Mouse (Mus musculus) kidney, adult 2 months (tissue): ENCODE data around the gene Nckipsd. TPM values are rescaled to one million over a fixed set of nuclear protein-coding genes. Genes with fewer than 3 reads are reported as not detected.

ENCODE experiments used
- DNase-seq: peaks from one replicate; pipeline ENCODE4 v3.0.0; 2021
- H3K27ac ChIP-seq: fragments of 200-500 bp; 2 replicates; pipeline ENCODE4 v1.5.1; 2012; ENCODE audit warnings: low read depth, low read length, control low read depth, inconsistent platforms; ENCODE audit not compliant: insufficient read depth
- H3K27me3 ChIP-seq: fragments of 200-500 bp; replicated peaks from 2 replicates; pipeline ENCODE4 v1.6.1; 2012; ENCODE audit warnings: mild to moderate bottlenecking, moderate library complexity, low read length, inconsistent platforms; ENCODE audit not compliant: control insufficient read depth, insufficient read depth
- H3K36me3 ChIP-seq: fragments of 200-500 bp; 2 replicates; pipeline ENCODE4 v1.6.1; 2012; ENCODE audit warnings: mild to moderate bottlenecking, moderate library complexity, low read length, inconsistent platforms; ENCODE audit not compliant: control insufficient read depth, insufficient read depth
- H3K4me1 ChIP-seq: fragments of 200-500 bp; 2 replicates; pipeline ENCODE4 v1.6.1; 2011; ENCODE audit warnings: low read length; ENCODE audit not compliant: control insufficient read depth, insufficient read depth
- H3K4me3 ChIP-seq: fragments of 200-500 bp; 2 replicates; pipeline ENCODE4 v1.5.1; 2011; ENCODE audit warnings: mild to moderate bottlenecking, low read depth, low read length, control low read depth; ENCODE audit not compliant: insufficient read depth
- CTCF ChIP-seq: fragments of 200-500 bp; conservative IDR thresholded peaks from 2 replicates; pipeline ENCODE4 v1.5.1; 2011; ENCODE audit warnings: low read depth, mild to moderate bottlenecking, control low read depth, low read length, moderate library complexity, mixed read lengths; ENCODE audit not compliant: insufficient read depth, insufficient read length
- POLR2A ChIP-seq: fragments of 200-500 bp; IDR thresholded peaks from one replicate; pipeline ENCODE4 v1.6.1; 2011; ENCODE audit warnings: low read depth, low read length, control low read depth
- WGBS: fragments of 180-500 bp; shearing (Covaris S2); methylation state at CpG from one replicate; pipeline ENCODE4 v1.1.7; 2018; 5-methylcytosine and 5-hydroxymethylcytosine counted together
- polyA plus RNA-seq: library from polyadenylated mRNA; depleted of rRNA; stranded (reverse); fragments of >200 nt; gene quantifications from 2 replicates; pipeline ENCODE4 v1.2.3, GENCODE M21; 2012

Gene Nckipsd
- polyA plus RNA-seq, 1 experiment: 19.1 TPM

DNA sequence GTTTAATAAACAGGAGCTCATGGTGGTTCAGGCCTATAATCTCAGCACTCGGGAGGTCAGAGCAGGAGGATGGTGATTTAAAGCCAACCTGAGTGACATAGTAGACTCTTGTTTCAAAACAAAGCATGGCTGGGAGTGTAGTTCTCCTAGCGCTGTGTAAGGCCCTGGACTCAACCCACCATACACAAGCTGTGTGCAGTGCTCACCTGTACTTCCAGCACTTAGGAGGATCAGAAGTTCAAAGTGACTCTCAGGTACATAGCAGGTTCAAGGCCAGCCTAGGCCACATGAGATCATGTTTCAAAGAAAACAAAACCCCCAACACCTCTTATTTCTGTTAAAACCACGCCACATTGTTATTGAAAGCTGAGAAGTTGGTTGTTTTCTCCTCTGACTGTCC lies 19.5 kb upstream of the Nckipsd start:
- Histone ChIP-seq H3K36me3 (no peaks in the 10 kb centered on the region), H3K4me1 (peaks cover 64% of the 10 kb centered on the region), H3K4me3 (no peak overlapping the region), H3K27ac (no peak overlapping the region), H3K27me3 (no peaks in the 10 kb centered on the region)
- 47% methylated on average over 3 of the region's 3 CpGs for WGBS
- DNase-seq: no peak
- TF ChIP-seq POLR2A (no peak), CTCF (no peak)

DNA sequence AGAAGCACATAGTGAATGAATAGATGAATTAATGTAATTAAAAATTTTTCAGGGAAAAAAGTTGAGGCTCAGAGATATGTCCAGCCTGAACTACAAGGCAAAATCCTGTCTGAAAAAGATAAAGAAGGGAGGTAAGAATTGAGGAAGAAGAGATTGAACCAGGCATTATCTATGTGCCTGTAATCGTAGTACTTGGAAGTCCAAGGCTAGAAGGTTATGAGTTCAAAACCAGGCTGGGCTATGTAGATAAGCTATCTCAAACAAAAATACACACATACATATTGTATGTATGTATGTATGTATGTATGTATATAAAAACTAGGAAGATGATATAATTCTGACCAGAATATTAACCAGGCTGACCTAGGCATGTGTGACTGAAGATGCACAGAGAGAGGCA lies 15.9 kb upstream of the Nckipsd start:
- no peak overlapping the region for H3K4me3 ChIP-seq
- H3K27ac ChIP-seq: peak overlapping the region; percentile 63; the same call in 1 of the 2 replicates
- no peaks in the 10 kb centered on the region for H3K27me3 ChIP-seq
- TF ChIP-seq POLR2A: no peak
- no peak for TF ChIP-seq CTCF
- H3K4me1 ChIP-seq: peaks cover 61% of the 10 kb centered on the region
- peaks cover under 1% of the 10 kb centered on the region; the same call in 1 of the 2 replicates for H3K36me3 ChIP-seq
- no peak for DNase-seq
- 74% methylated on average over 1 of the region's 1 CpGs for WGBS

DNA sequence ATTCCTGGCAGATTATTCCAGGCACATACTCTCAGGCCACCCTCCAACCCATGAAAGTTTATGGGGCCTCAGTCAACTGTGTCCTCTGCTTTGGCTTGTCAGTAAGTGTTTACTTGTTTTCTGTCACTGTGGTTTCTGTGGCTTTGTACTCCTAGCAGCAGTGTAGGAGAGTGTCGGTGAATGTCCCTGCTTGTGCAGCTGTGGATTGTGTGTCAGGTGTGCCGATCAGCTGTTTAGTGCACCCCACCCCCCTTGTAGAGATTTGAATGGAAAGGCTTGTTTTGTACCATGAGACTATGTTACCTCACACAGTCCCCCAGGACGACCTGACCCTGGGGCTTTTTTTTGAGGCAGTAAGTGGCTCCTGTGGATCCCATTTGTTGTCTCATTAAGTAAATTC lies 15.4 kb upstream of the Nckipsd start:
- H3K27me3 ChIP-seq: no peaks in the 10 kb centered on the region
- peaks cover 59% of the 10 kb centered on the region for H3K4me1 ChIP-seq
- TF ChIP-seq CTCF: no peak
- TF ChIP-seq POLR2A: no peak
- WGBS: 20% methylated on average over 3 of the region's 3 CpGs
- DNase-seq: no peak
- peaks cover 2% of the 10 kb centered on the region; the same call in 1 of the 2 replicates for H3K36me3 ChIP-seq
- peak overlapping the region; percentile 63; the same call in 1 of the 2 replicates for H3K27ac ChIP-seq
- no peak overlapping the region for H3K4me3 ChIP-seq

DNA sequence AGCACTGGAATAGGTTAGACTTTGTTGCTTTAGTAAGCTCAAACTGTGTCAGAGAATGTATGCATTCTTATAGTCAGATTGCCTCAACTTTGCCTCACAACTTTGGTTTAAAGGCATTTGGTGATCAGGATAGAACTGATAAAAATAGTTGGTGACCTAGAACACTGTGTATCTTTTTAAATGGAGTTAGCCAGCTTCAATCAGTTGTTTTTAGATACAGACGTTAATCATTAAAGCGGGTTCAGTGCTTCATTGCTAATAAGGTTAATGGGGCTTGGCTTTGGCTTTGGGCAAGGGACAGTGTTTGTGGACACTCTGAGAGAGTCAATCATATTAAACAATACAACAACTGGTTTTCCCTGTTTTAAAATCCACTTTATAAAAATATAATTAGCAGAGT lies 12.9 kb upstream of the Nckipsd start:
- Histone ChIP-seq H3K27me3 (no peaks in the 10 kb centered on the region), H3K4me1 (peaks cover 46% of the 10 kb centered on the region), H3K4me3 (no peak overlapping the region), H3K36me3 (peaks cover 6% of the 10 kb centered on the region; the same call in 1 of the 2 replicates), H3K27ac (peak overlapping the region; percentile 91)
- TF ChIP-seq CTCF (no peak), POLR2A (no peak)
- WGBS: 28% methylated on average over 2 of the region's 2 CpGs
- DNase-seq: peak; percentile 82

DNA sequence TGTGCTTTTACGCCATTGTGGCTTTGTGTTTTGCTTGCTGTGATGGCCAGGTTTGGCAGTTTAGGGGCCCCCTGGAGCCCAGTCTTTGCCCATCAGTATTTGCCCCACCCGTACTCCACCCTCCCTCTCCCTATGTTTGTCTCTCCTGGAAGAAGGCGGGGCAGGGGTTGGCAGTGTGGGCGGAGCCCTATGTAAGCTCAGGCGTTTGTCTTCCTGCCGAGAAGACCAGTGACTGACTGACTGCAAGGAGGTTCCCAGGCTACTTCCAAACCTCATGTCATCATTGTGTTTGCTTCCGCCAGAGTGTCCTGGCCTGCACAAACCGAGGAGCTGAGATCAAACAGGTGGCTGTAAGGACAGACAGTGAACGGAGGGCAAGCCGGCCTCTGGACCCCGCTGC lies 12.4 kb upstream of the Nckipsd start:
- Histone ChIP-seq H3K36me3 (peaks cover 6% of the 10 kb centered on the region; the same call in 1 of the 2 replicates), H3K27ac (peak overlapping the region; percentile 50), H3K27me3 (no peaks in the 10 kb centered on the region), H3K4me1 (peaks cover 43% of the 10 kb centered on the region), H3K4me3 (peak overlapping the region; percentile 54)
- no peak for TF ChIP-seq POLR2A
- TF ChIP-seq CTCF: no peak
- DNase-seq: peak; percentile 90
- WGBS: 15% methylated on average over 11 of the region's 11 CpGs

DNA sequence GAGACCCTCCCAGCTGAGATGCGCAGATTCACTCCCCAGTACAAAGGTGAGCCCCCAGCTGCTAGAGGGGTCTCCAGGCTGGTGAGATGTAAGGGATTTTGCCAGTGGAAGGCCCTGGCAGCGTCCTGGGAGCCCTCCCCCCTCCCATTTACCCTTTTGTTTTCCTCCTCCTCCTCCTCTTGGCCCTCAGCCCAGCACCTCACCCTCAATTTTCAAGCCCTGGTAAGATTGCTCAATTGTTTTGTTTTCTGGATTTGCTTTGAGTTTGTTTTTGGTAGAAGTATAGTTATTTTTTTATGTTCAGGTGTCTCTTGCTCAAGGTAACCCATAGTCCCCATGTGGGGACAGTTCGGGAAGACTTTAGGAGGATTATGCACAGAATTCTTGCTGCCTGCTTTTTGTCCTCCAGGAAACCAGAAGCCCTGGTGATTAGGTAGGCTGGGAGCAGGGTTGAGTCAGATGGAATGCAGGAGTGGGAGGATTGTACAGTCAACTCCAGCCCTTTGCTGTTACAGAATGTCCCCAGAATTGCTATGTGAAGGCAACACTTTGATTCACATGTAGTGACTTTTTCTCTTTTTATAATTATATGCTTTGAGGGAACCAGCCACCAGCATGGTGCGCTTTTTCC lies 11.7 kb upstream of the Nckipsd start:
- 44% methylated on average over 4 of the region's 4 CpGs for WGBS
- peak overlapping the region; percentile 54 for H3K4me3 ChIP-seq
- peak; percentile 44 for DNase-seq

DNA sequence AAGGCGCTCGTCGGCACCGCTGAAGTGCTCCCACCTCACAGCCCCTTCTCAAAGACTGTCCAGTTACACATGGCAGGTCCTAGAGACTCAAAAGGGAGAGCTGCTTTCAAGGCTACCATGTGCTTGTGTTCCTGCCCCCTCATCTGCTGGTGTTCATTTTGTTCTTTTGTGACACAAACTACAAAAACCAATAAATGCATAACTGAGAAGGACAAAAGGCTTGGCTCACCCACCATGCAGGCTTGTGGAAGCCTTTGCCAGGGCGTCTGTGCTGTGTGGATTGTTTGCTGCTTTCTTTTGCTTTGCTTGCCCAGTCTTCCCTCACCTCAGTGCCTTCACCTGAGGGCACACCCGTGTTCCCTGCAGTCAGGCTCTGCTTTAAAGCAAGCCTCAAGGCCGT lies 10.7 kb upstream of the Nckipsd start:
- Histone ChIP-seq H3K36me3 (peaks cover 8% of the 10 kb centered on the region; the same call in 1 of the 2 replicates), H3K4me1 (peaks cover 30% of the 10 kb centered on the region), H3K4me3 (peak overlapping the region; percentile 18), H3K27ac (peak overlapping the region; percentile 18), H3K27me3 (no peaks in the 10 kb centered on the region)
- TF ChIP-seq POLR2A (no peak), CTCF (no peak)
- 63% methylated on average over 7 of the region's 7 CpGs for WGBS
- no peak for DNase-seq

More for the DNA sequence above, 11.7 kb upstream of the Nckipsd start:
- H3K36me3 ChIP-seq: peaks cover 8% of the 10 kb centered on the region; the same call in 1 of the 2 replicates
- H3K27ac ChIP-seq: peak overlapping the region; percentile 50
- TF ChIP-seq POLR2A: no peak
- TF ChIP-seq CTCF: no peak
- peaks cover 38% of the 10 kb centered on the region for H3K4me1 ChIP-seq
- H3K27me3 ChIP-seq: no peaks in the 10 kb centered on the region

DNA sequence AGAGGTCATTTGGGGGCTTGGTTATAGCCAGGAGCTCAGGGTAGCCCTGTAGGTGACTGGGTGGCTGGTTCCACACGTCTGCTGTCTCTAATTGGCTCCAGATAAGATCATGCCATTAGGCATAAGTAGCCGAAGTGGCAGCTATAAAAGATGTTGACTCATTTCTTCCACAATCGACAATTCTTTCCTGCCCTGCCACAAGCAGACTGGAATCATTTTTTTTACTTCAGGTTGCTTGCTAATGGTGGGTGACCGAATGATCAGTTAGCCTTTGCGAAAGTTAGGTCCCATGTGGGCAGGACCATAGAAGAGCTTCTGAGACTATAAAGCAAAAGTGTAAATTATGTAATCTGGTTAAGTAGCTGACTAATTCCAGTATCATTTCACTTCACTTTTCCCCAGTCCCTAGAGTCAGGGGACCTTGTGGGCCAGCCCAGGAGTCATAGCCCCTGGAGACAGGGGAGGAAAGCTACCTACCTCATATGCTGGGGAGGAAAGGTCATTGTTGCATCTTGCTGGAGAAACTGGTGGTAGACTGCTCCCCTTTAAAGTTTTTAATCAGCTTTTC lies 9.6 kb upstream of the Nckipsd start:
- no peak for DNase-seq
- Histone ChIP-seq H3K4me1 (peaks cover 19% of the 10 kb centered on the region; the same call in 1 of the 2 replicates), H3K27ac (peak overlapping the region; percentile 26; the same call in 1 of the 2 replicates), H3K4me3 (no peak overlapping the region), H3K36me3 (peaks cover 8% of the 10 kb centered on the region; the same call in 1 of the 2 replicates), H3K27me3 (no peaks in the 10 kb centered on the region)
- WGBS: 67% methylated on average over 5 of the region's 5 CpGs
- TF ChIP-seq POLR2A (no peak), CTCF (no peak)
